19 mouse cellular contexts compared by ENCODE assay signal in the genomic region with DNA sequence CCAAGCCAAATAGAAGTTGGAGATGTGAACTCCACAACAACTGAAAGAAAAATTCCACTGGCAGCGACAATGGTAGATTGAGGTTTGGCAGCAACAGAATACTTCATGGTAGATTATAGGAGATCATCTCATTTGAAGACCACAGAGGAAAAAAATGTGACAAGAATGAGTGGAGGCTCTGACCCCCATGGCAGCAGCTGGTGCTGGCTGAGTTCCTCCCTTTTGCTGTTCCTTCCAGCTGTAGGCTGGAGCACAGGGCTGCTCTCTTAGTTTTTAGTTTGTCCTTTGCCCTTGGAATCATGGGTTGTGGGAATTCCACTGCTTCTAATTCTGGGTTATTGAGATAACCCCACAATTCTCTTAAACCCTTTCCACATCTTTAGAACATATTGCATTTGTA.
DNase-seq lines count a peak whose midpoint lies in the region; ATAC-seq lines count a peak whose summit lies in the region.
"Had no signal": no experiment of that assay in that cellular context is flagged by ENCODE, and none has a peak within 500 bp of the region (broad histone marks: within the 10 kb centered on the region; RNA-seq: fewer than 3 reads in every experiment).

No protein-coding gene starts in this region.

- intact Hi-C loops in gastrocnemius, postnatal 14 days (cut with DNase I; ENCODE audit: low total_unique reads) = no loop called here

- H3K27me3 ChIP-seq in kidney, embryonic 15.5 days = no peaks in the 10 kb centered on the region
- H3K27me3 ChIP-seq: embryonic facial prominence, embryonic 13.5 days; forebrain, embryonic 13.5 days; heart, embryonic 15.5 days had no signal

- 79% methylated on average over 1 of the region's 1 CpGs for WGBS in kidney, embryonic 15.5 days

- no peaks in the 10 kb centered on the region for H3K36me3 ChIP-seq in kidney, embryonic 15.5 days
- H3K36me3 ChIP-seq: embryonic facial prominence, embryonic 13.5 days; heart, embryonic 15.5 days had no signal

- H3K4me1 ChIP-seq in kidney, embryonic 15.5 days = no peaks in the 10 kb centered on the region
- H3K4me1 ChIP-seq: forebrain, embryonic 13.5 days had no signal

- ATAC-seq in kidney, embryonic 15.5 days (replicated peaks; ENCODE audit: low FRiP score) = no peak
- ATAC-seq: forebrain, embryonic 13.5 days; forebrain, postnatal 0 days; hindbrain, embryonic 16.5 days had no signal

- no peak overlapping the region for H3K4me3 ChIP-seq in kidney, embryonic 15.5 days (replicated peaks)
- H3K4me3 ChIP-seq: embryonic facial prominence, embryonic 13.5 days; forebrain, embryonic 13.5 days; heart, embryonic 15.5 days had no signal

- no peak overlapping the region for H3K9ac ChIP-seq in kidney, embryonic 15.5 days
- H3K9ac ChIP-seq: embryonic facial prominence, embryonic 13.5 days; forebrain, embryonic 13.5 days; forebrain, postnatal 0 days; heart, embryonic 15.5 days had no signal

- H3K9me3 ChIP-seq in kidney, embryonic 15.5 days (replicated peaks) = no peaks in the 10 kb centered on the region
- H3K9me3 ChIP-seq: embryonic facial prominence, embryonic 13.5 days; forebrain, embryonic 13.5 days; heart, embryonic 15.5 days had no signal

- no peak overlapping the region for H3K27ac ChIP-seq in kidney, embryonic 15.5 days
- H3K27ac ChIP-seq: embryonic facial prominence, embryonic 13.5 days; forebrain, embryonic 13.5 days; heart, embryonic 15.5 days had no signal

- peak; percentile 12 for DNase-seq in gastrocnemius, postnatal 14 days
- no peak for DNase-seq in gastrocnemius, postnatal 4 days (ENCODE audit: low spot score in 2 of 2)
- peak; percentile 4 for DNase-seq in kidney, adult 11 months
- DNase-seq in kidney, adult 18-20 months = no peak
- peak; percentile 32 for DNase-seq in kidney, postnatal 14 days
- peak; percentile 34 to 47 for DNase-seq in kidney, postnatal 4 days
- DNase-seq in ovary, postnatal 36 days (ENCODE audit: low spot score) = no peak
- DNase-seq: adrenal gland, postnatal 10 days; cerebellum, adult 11-12 months; cerebellum, adult 9-10 months; cerebellum, postnatal 25 days; forebrain, postnatal 0 days; gastrocnemius, postnatal 25 days had no signal

- no peak overlapping the region for H3K4me2 ChIP-seq in kidney, embryonic 15.5 days
- H3K4me2 ChIP-seq: embryonic facial prominence, embryonic 13.5 days; forebrain, embryonic 13.5 days; heart, embryonic 11.5 days; heart, embryonic 15.5 days had no signal

Comparison
In these comparisons a context has a peak if more than half of its experiments do, and no peak if none do; other contexts are left out.
1. DNase-seq: peak in gastrocnemius, postnatal 14 days (single experiment), kidney, adult 11 months (single experiment), kidney, postnatal 14 days (single experiment) and kidney, postnatal 4 days (2 of 2); none in gastrocnemius, postnatal 4 days (0 of 2), kidney, adult 18-20 months (single experiment) and ovary, postnatal 36 days (single experiment).